Mouse (Mus musculus) stomach, postnatal 0 days (tissue): ENCODE results near the gene Ssty2. TPM values are rescaled to one million over a fixed set of nuclear protein-coding genes. Genes with fewer than 3 reads are reported as not detected.
"Not testable (repeated sequence)": the region's sequence is repeated elsewhere in the genome, so short reads cannot be mapped to it uniquely, and the experiment has no call there.

Experiments used
- ATAC-seq: fragments of 200-750 bp; cut with Nextera tagmentation; 2 replicates; pipeline ENCODE4 v1.8.0; 2017; ENCODE audit not compliant: low FRiP score, low TSS enrichment
- DNase-seq: peaks from one replicate; pipeline ENCODE4 v3.0.0-alpha.2; 2016; ENCODE audit warnings: low spot score
- H3K27ac ChIP-seq: fragments of 300-500 bp; sonication (generic); replicated peaks from 2 replicates; pipeline ENCODE4 v1.5.1; 2014; ENCODE audit warnings: mild to moderate bottlenecking, control low read depth
- H3K27me3 ChIP-seq: fragments of 300-500 bp; sonication (generic); 2 replicates; pipeline ENCODE4 v1.6.1; 2014; ENCODE audit warnings: low read length; ENCODE audit not compliant: control insufficient read depth, insufficient read depth
- H3K36me3 ChIP-seq: fragments of 300-500 bp; sonication (generic); 2 replicates; pipeline ENCODE4 v1.6.1; 2014; ENCODE audit warnings: low read length, mixed read lengths; ENCODE audit not compliant: control insufficient read depth, insufficient read depth
- H3K4me1 ChIP-seq: fragments of 300-500 bp; sonication (generic); replicated peaks from 2 replicates; pipeline ENCODE4 v1.6.1; 2014; ENCODE audit warnings: antibody characterized with exemption; ENCODE audit not compliant: control insufficient read depth, insufficient read depth
- H3K4me2 ChIP-seq: fragments of 300-500 bp; sonication (generic); replicated peaks from 2 replicates; pipeline ENCODE4 v1.6.1; 2014; ENCODE audit warnings: low read depth, mild to moderate bottlenecking, control low read depth, moderate library complexity
- H3K4me3 ChIP-seq: fragments of 300-500 bp; sonication (generic); 2 replicates; pipeline ENCODE4 v1.5.1; 2014; ENCODE audit warnings: low read depth, low read length, control low read depth
- H3K9ac ChIP-seq: fragments of 300-500 bp; sonication (generic); 2 replicates; pipeline ENCODE4 v1.6.1; 2014; ENCODE audit warnings: mild to moderate bottlenecking, low read length, control low read depth, mixed read lengths
- H3K9me3 ChIP-seq: fragments of 300-500 bp; sonication (generic); 2 replicates; pipeline ENCODE4 v1.6.1; 2016; ENCODE audit warnings: low read length; ENCODE audit not compliant: control insufficient read depth
- WGBS: fragments of 180-500 bp; shearing (Covaris S2); extraction: QIAGEN DNeasy Blood & Tissue Kit; methylation state at CpG from one replicate; pipeline ENCODE4 v1.1.7; 2014; 5-methylcytosine and 5-hydroxymethylcytosine counted together
- polyA plus RNA-seq: library from polyadenylated mRNA; unstranded; fragments of >200 nt; fragmentation: Nextera tagmentation; extraction: Ambion mirVana; gene quantifications from 2 replicates; pipeline ENCODE4 v1.2.1, GENCODE M21; 2015

The Ssty2 gene
- polyA plus RNA-seq: not detected in 2 replicates

DNA sequence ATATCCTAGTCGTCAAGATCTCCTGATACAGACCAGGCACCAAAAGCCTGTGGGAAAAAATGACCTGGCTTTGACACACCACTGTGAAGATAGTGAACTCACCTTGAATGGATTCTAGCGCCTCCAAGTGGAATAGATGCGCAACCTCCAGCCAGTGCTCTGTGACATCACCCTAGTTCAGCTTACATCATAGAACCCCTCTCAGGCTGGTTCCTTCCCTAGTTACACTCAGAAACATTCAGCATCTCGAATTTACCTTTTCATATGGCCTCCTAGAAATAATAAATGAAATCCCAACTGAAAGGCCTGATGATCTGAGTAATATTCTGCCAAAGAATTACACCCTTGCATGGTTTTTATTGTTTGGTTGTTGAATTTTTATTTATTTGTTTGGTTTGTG lies at the start of gene Ssty2:
Ssty2 (minus strand) TSS at position 101 of the 400 bp plus-strand sequence.
- not testable (repeated sequence) for ATAC-seq, H3K4me3 ChIP-seq, H3K27me3 ChIP-seq, H3K9me3 ChIP-seq, H3K4me1 ChIP-seq, DNase-seq, H3K4me2 ChIP-seq, H3K36me3 ChIP-seq, H3K9ac ChIP-seq, H3K27ac ChIP-seq
- whole genome bisulfite sequencing: no CpG with 5 or more reads among the region's 4 CpGs
